Mouse (Mus musculus) thymus, postnatal 10 days (tissue): ENCODE data around the gene Luc7l.

ENCODE experiments used
- DNase-seq, 2 experiments: peaks; one replicate each; pipeline ENCODE4 v3.0.0; 2021; ENCODE audit warnings: low spot score in 2 of 2

Luc7l gene

DNA sequence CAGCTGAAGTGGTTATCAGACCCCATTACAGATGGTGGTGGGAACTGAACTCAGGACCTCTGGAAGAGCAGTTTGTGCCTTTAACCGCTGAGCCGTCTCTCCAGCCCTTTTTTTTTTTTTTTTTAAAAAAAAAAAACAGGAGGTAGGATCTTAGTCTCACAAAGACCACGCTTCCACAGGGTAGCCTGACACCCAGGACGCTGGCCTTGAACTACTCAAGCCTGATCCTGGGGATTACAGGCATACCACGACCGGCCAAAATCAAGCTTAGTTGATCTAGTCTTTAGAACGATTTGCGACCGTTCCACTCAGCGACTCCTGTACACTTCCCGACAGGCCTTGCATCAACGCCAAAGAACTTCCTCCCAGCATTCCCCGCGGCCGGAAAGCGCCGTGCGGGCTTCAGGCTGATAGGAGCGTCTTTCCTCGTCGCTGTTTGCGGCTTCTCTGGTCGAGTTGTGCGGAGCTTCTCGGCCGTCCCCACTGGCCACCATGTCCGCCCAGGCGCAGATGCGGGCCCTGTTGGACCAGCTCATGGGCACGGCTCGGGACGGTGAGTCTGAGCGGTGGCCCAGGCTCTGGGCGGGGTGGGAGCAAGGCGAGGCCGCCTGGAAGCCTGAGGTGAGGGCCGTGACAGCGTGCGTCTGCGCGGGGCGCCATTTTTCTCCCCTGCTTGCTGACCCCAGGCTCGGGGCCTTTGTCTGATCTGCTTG lies at the start of gene Luc7l:
Gene Luc7l (plus strand): TSS at position 358 of the 713 bp plus-strand sequence.
- peak; percentile 82 to 86 for DNase-seq

DNA sequence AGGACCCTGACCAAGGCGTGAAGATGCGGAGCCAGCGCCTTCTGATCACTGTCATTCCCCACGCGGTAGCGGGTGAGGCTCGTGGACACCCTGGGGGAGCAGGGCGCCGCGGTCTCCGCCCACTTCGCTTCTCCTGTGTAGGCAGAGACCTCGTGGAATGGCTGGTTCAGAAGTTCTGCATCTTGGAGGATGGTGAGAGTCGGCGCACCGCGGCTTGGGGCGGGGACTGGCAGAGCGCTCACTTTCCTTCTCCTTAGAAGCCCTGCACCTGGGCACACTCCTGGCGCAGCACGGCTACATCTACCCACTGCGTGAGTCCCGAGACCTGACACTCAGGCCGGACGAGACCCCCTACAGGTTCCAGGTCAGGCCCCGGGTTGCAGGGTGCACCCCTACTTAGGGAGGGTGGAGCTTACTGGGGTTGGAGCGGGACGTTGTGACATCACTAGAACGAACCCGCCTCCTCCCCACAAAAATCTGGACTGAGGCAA lies 49.3 kb upstream of the Luc7l start:
- DNase-seq: peak in 1 of 2 experiments; percentile 19

DNA sequence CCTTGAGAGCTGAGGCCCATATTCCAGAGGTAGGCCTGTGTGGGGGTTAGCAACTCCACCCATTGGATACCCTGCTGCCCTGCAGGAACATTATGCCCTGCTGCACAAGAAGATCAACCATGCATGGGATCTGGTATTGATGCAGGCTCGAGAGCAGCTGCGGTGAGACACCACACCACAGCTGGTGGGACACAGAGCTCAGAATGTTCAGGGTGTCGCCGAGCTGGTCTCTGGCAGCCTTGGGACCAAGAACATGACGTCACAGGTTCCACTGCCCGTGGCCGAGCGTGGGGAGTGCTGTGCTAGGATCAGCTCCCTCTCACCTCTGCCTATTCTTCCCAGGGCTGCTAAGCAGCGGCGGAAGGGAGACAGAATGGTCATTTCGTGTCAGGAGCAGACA lies 47.9 kb upstream of the Luc7l start:
- DNase-seq: no peak

DNA sequence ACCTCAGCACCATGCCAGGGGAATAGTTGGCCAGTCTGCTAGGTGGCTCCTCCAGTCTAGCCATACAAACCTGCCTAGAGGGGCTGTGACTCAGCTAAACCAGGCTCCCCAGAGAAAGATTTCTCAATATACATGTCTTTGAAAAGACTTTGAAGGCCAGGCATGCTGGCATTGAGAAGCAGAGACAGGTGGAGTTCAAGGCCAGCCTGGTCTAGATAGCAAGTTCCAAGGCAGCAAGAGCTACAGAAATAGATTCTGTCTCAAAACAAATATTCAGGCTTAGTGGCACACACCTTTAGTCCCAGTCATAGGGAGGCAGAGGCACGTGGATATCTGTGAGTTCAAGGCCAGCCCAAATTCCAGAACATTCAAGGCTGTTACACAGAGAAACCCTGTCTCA lies 46.3 kb upstream of the Luc7l start:
- DNase-seq: no peak

DNA sequence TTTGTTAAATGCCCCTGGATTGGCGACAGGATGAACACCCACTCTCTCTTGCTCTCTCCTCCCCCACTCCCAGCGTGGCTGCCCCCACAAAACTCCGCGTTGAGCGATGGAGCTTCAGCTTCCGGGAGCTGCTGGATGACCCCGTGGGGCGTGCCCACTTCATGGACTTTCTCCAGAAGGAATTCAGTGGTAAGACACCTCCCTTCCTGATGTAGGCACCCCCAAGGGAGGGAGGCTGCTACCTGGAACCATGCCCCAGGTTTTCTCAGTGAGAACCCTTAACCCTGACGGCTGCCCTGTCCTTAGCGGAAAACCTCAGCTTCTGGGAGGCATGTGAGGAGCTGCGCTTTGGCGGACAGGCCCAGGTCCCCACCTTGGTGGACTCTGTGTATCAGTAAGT lies 45.0 kb upstream of the Luc7l start, which contains the start of gene Arhgdig:
Gene Arhgdig (minus strand): TSS at position 101 of the 400 bp plus-strand sequence.
- no peak for DNase-seq

DNA sequence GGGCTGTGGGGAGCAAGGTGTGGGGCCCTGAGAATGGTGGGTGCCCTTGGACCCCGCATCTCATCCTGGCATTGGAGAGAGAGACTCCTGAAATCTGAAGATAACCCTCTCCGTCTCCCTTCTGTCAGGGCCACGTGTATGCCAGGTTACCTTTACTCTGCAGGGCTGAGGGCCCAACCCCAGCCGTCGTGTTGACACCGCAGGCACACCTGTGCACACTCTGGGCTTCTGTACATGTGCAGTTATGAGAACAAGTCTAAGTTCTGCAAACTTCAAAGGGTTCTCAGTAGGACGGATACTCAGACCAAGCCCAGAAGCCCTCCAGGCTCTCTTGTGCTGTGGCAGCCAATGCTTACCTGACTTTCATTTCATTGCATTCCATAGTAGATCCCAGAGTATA lies 40.5 kb upstream of the Luc7l start:
- DNase-seq: no peak

DNA sequence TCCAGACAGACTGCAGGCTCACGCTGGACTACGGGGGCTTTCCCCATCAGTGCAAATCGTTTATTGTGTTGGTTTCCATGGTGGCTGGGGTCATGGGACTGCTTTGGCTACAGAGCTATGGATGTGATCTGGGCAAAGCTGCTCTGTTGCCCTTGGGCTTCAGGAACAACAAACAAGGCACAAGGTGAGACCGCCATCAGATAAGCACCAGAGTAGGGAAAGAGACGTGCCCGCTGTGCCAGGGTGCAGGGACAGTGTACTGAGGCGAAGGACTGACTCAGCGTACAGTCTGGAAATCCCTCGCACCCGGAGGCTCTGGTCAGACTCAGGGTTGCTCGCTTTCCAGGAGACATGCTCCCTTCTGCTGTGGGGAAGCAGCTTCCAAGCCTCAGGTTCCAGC lies 40.0 kb upstream of the Luc7l start:
- DNase-seq: no peak

DNA sequence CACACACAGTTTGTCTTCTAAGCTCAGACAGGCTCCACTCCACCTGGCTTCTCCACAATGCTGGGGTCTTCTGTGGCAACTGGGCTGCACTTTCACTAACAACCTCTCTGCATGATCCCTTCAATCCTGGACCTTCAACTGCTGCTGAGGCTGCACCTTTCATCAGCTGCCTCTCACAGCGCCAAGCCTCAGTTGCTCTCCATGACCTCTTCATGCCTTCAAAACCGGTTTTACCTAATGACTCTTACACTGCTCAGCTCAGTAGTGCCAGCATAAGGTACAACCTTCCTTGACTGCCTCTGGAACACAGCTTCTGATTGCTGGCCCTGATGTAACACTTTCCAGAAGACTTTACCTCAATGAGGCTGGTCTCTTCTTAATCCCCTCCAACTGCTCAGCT lies 31.2 kb upstream of the Luc7l start:
- no peak for DNase-seq

DNA sequence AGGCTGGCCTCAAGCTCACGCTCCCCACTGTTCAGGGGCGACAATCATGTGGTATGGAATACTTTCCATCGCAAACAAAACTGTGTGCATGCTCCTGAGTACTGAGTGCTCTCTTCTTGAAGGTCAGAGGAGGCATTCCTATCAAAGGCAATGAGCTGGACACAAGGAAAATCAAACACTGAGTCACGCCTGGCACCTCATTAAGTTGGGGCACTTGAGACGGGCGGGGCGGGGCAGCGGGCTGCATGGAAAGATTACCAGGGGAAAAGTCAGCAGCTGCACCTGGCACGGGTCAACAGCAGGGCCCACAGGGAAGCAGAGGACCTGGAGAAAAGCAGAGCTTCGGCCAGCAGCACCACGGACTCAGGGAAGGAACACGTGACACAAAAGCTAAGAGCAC lies 27.5 kb upstream of the Luc7l start:
- DNase-seq: no peak

DNA sequence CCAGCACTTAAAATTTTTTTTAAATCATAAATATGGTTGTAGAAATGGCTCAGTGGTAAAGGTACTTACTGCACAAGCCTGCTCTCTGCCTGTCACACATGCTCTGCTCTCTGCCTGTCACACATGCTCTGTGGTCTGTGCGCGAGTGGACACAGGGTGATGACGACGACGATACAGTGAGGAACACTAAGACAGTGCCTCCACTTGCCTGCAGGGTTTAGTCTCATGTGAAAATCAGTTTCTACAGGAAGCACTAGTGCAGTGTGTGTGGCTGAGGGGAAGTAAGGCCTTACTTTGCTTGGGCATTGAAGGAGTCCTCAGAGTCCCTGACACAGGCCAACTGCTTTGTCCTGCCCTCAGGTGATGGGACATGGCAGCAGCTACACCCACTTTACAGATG lies 22.9 kb upstream of the Luc7l start:
- no peak for DNase-seq

DNA sequence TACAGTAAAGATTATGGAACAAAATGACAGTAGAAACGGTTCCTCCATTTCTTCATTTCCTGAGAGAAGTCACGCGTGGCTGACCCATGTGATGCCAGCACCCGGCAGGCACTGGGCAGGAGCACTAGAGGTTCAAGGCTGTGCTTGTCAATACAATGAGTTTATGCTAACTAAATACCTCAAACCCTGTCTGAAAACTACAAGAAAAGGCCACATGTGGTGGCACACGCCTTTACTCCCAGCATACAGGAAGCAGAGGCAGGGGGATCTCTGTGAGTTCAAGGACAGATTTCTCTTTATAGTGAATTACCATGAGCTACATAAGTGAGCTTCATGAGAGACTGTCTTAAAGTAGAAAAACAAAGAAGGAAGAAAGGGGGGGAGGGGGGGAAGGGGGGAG lies 21.5 kb upstream of the Luc7l start:
- no peak for DNase-seq

DNA sequence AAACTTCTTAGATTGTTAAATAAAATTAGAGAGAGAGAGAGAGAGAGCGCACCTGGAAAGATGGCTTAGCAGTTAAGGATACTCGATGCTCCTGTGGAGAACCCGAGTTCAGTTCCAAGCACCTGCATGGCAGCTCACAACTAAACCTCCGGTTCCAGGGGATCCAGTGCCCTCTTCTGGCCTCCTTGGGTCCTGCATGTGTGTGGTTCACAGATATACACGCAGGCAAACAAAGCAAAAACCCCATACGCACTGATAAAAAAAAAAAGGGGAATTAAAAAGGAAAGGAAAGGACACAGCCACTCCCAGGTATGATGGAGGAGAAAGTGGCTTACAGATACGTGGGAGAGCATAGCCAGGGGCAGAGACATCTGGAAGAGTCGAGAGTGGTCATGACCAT lies 19.8 kb upstream of the Luc7l start:
- no peak for DNase-seq

DNA sequence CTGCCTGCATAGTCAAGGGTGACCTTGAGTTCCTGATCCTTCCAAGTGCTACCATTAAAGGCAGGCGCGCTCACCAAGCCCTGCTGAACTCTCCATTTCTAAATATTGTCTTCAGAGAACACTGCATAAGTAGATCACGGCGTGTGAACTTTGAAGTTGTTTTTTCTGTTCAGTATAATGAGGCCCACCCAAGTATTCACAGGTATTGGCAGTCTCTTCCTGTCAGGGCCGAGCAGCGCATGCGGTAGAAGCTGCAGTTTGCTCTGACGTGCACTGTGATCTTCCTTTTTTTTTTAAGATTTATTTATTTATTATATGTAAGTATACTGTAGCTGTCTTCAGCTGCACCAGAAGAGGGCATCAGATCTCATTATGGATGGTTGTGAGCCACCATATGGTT lies 18.3 kb upstream of the Luc7l start:
- DNase-seq: no peak

DNA sequence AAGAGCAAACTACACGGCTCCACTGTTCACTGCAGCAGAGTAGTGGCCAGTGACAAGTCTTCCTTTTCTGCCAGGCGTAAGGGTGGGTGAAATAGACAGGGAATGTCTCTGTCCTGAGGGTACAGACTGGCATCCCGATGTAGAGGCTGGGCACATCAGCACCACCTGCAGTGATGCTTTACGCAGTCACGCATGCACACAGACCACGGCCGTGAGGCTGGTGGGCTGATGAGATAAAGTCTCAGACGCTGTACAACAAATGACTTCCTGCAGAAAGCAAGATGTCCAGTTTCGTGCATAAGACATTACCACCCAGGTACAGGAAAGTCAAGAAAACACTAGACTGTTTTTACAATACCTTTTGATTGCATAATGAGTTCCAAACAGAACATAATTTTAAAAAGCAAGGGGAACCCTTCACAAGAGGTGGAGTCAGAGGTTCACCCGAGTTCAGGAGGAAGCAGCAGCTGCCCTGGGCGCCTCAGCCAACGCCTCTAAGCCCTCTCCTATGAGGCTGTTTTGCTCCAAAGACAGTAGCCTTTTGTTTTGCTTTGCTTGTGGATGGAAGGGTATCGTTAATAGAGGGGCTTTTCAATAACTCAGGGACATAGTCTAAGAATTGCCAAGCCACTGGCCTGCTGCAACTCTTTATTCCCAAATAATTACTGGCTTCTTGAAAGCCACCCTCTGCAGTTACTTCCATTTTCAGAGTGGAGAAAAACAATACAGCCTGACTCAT lies 17.4 kb upstream of the Luc7l start:
- no peak for DNase-seq

DNA sequence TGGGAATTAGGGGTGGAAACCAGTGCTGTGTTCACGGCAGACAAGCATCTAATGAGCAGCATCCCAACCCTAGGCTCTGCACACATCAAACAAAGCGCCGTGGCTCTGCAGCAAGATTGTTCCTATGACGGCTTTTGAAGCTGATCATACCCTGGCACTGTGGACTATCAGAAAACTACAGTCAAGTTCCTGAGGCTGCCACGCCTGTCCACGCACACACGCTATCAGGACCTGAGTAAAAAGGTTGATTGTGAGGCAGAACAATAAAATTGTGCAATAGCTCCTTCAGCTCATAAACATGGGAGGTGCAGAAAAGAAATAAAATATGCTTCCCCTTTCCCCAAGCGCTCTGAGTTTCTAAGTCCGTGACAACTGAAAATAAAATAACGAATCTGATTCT lies 15.0 kb upstream of the Luc7l start:
- no peak for DNase-seq

DNA sequence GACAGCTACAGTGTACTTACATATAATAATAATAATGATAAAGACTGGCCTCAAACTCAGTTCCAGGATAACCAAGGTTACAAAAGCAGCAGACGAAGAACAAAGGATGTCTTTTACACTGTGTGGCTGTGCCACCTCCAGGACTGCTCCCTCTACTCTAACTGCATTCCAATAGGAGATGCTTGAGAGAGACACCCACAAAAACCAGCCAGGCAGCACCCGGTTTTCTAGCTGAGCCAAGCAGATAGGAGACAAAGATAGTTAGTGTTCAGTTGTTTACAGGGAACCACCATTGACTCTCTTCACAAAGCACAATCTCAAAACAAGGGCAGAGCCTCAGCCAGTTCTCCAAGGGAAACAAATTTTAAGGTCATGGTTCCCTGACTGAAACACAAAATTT lies 13.1 kb upstream of the Luc7l start:
- DNase-seq: no peak

DNA sequence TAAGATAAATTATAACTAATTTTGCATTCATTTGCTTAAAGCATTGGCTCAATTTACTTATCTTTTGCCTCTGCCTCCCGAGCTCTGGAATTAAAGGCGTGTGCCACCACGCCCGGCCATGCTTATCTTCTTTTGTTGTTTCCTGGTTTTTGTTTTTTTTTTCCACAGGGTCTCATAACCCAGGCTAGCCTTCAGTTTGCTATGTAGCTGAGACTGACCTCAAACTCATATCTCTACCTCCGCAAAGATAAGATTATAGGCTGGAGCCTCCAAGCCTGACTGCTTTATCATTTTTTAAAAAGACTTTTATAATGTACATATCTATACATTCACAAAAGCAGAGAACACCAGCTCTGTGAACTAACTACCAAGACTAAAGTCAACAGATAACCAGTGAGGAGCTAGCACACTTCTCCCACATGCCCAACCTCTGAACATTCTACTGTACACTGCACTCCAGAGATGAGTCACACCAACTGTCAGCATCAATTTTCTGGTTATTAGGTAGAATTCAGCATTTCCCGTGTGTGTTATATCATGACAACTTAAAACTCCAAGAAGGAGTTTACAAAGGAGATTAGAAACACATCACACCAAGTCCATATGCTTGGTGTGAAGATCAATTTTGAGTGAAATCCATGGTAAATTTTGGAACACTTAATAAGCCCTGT lies 12.4 kb upstream of the Luc7l start:
- DNase-seq: no peak

DNA sequence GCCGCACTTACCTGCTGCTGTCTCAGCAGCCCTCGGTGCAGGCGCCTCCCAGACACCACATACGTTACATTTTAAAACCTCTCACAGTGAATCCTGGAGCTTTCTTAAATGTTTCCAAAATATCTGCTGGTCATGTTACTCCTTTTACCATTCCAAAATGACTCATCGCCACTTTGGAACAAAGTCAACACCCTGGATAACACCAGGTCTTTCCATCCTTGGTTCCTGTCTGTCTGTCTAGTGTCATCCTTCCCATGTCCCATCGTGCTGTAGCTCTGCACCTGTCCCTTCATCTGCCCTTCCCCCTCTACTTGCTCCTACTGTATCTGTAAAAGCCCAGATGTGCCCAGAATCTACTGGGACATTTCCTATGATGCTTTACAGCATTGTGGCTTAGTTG lies 11.7 kb upstream of the Luc7l start:
- no peak for DNase-seq

DNA sequence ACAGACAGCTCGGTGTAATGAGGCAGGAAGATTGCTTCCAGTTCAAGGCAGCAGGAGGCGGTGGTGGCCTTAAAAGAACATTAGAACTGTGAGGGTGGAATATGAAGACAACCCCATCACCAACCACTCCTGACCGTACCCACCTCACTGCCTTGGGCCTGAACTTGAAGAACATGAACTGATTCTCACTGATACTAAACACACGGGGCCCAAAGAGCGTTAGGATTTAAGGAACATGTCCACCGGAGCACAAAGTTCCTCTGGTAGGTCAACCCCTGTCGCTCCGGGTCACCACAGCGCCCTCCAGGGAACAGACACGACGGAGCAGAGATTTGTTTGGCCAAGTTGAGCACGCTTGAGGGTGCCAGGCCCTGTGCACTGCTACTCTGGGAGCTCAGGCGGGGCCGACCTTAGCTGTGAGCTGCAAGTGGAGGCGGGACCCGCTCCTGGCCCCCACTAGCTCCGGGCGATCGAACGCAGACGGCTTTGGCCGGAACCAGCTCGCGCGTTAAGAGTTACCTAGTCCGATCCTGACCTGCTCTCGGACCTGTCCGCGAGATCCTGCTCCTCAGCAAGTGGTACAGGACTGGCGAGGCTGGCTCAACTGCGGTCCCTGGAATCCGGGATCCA lies 9.1 kb upstream of the Luc7l start:
- DNase-seq: peak; percentile 43 to 48

DNA sequence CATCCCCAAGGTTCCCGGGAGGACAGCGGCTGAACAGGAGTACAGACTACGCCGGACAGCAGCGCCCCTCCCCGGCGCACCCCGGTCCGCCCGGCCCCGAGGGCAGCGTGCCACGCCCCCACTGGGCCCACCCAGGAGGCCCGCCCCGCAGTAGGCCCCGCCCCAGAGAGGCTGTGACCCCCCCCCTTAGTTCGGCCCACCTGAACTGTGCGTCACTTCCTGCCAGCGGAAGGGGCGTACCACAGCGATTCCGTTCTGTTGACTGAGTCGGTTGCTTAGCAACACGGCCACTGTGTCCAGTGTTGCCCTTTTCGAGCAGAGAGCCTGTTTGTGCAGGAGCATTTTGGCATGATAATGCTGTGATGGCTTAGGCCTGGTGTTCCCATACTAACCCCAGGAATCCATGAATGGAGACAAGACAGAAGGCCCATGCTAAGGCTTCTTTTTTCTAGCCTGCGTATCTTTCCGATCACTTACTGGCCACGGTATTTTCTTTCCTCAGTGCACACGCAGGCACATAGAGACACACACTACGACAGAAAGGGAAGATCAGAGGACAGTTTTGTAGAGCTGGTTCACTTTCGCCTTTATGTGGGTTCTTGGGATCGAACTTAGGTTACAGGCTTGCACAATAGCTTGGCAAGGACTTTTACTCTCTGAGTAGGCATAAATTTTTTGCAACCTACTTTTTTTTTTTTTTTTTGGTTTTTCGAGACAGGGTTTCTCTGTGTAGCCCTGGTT lies 8.4 kb upstream of the Luc7l start, which contains the start of gene Fam234a:
Gene Fam234a (minus strand): TSS at position 142 of the 741 bp plus-strand sequence.
- peak; percentile 82 to 91 for DNase-seq

DNA sequence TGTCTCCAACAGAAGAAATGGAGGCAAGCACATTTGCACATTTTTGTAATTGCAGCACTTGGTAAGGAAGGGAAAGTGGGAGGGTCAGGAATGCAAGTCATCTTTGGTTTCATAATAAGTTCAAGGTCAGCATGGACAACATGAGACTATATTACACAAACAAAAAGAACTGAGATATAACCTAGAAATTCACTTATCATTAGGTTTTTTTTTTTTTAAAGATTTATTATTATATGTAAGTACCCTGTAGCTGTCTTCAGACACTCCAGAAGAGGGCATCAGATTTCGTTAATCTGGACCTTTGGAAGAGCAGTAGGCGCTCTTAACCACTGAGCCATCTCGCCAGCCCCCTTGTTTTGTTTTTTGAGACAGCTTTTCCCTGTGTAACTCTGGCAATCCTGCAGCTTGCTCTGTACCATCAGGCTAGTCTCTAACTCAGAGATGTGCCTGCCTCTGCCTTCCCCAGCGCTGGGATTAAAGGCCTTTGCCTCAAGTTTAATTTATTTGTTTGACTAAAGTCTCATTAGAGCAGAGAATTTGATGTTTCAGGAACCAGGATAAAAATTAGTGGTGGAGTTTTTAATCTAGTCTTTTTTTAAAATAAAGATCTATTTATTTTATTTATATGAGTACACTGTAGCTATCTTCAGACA lies 684 bp upstream of the Luc7l start:
- DNase-seq: no peak
